Mouse (Mus musculus) limb, embryonic 11.5 days (tissue): Measurements from ENCODE around the gene Sema3f. TPM values are rescaled to one million over a fixed set of nuclear protein-coding genes. Genes with fewer than 3 reads are reported as not detected.

Experiments
- ATAC-seq: fragments of 200-750 bp; cut with Nextera tagmentation; 2 replicates; pipeline ENCODE4 v1.8.0; 2017; ENCODE audit warnings: low read depth; ENCODE audit not compliant: insufficient number of reproducible peaks, low FRiP score, low TSS enrichment
- DNase-seq: peaks from one replicate; pipeline ENCODE4 v3.0.0-alpha.2; 2015; ENCODE audit warnings: low spot score
- H3K27ac ChIP-seq: fragments of 300-500 bp; sonication (generic); replicated peaks from 2 replicates; pipeline ENCODE4 v1.5.1; 2014; ENCODE audit warnings: low read depth, mild to moderate bottlenecking, low read length
- H3K27me3 ChIP-seq: fragments of 300-500 bp; sonication (generic); 2 replicates; pipeline ENCODE4 v1.6.1; 2014; ENCODE audit warnings: mild to moderate bottlenecking, low read length, mixed read lengths; ENCODE audit not compliant: control insufficient read depth, insufficient read depth
- H3K36me3 ChIP-seq: fragments of 300-500 bp; sonication (generic); 2 replicates; pipeline ENCODE4 v1.6.1; 2014; ENCODE audit warnings: mild to moderate bottlenecking, low read length, moderate library complexity, mixed read lengths; ENCODE audit not compliant: control insufficient read depth, insufficient read depth
- H3K4me1 ChIP-seq: fragments of 300-500 bp; sonication (generic); 2 replicates; pipeline ENCODE4 v1.6.1; 2014; ENCODE audit warnings: low read length, mixed read lengths; ENCODE audit not compliant: control insufficient read depth, insufficient read depth
- H3K4me2 ChIP-seq: fragments of 300-500 bp; sonication (generic); 2 replicates; pipeline ENCODE4 v1.6.1; 2014; ENCODE audit warnings: low read depth, mild to moderate bottlenecking, moderate library complexity; ENCODE audit not compliant: severe bottlenecking
- H3K4me3 ChIP-seq: fragments of 300-500 bp; sonication (generic); 2 replicates; pipeline ENCODE4 v1.5.1; 2014; ENCODE audit warnings: low read depth, low read length
- H3K9ac ChIP-seq: fragments of 300-500 bp; sonication (generic); 2 replicates; pipeline ENCODE4 v1.6.1; 2014; ENCODE audit warnings: mild to moderate bottlenecking, low read length
- H3K9me3 ChIP-seq: fragments of 300-500 bp; sonication (generic); 2 replicates; pipeline ENCODE4 v1.6.1; 2016; ENCODE audit warnings: low read length; ENCODE audit not compliant: control insufficient read depth
- WGBS: fragments of 180-500 bp; shearing (Covaris S2); extraction: QIAGEN DNeasy Blood & Tissue Kit; methylation state at CpG from one replicate; pipeline ENCODE4 v1.1.7; 2014; 5-methylcytosine and 5-hydroxymethylcytosine counted together
- polyA plus RNA-seq: library from polyadenylated mRNA; unstranded; fragments of >200 nt; fragmentation: Nextera tagmentation; extraction: Ambion mirVana; gene quantifications from 2 replicates; pipeline ENCODE4 v1.2.1, GENCODE M21; 2014

Gene Sema3f
- polyA plus RNA-seq, 1 experiment from 2014 or later: 27.4 TPM

DNA sequence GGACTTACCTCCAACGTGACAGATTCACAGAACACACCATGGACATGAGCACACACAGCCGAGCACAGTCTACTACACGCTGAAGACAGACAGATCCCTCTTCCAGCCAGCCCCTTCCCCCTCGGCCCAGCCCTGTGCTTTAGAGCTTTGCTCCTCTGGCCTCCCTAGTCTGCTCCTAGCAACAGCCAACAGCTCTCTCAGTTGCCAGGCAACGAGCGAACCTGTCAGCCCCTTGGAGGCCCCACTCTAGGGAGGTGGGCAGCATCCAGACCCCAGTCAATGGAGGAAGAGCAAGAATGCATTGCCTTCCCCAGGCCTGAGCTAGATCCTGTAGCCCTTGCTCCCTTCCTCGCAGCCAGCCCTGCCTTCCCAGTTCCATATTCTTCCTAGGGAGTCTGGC, 73.2 kb downstream of the Sema3f start:
- 0 out of 2 replicates have a peak overlapping the region, but pooled peaks have one; percentile 17 for H3K4me2 ChIP-seq

DNA sequence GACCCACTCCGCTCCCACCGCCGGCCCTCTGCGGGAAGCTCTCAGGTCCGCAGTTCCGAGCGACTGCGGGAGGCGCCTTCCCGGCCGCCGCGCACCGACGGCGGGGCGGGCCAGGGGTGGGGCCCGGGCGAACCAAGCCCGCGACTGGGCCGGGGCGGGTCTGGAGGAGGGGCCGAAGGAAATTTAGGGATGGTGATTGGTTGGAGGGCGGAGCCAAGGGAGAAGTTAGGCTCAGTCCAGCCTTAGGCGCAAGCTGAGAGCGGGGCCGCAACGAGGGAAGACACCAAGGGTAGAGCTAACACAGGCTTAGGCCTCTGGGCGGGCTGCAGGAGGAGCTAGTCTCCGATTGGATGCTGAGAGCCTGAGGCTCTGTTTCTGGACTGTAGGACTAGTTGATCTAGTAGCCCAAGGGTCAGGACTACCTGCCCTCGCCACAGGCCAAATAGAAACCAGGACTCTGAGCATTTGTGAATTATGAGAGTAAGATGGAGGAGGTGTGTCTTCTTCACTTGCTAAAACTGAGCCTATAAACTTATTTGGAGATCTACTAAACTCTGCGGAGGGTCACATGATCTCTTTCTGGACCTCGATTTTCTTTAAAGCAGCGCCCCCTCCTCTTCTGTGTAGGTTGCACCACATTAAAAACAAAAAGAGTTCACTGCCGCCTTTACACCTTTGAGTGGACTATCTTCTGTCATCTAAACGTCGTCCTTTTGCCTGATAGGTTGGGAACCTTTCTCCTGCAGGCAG, 74.8 kb downstream of the Sema3f start, which contains the start of gene Gnai2:
Gene Gnai2, minus strand, starts transcription at position 89 of the 750 bp plus-strand sequence.
- DNase-seq: peak; percentile 94
- peaks cover 46% of the 10 kb centered on the region for H3K4me1 ChIP-seq

More for the DNA sequence above, 73.2 kb downstream of the Sema3f start:
- 31% methylated on average over 7 of the region's 7 CpGs for WGBS
- ATAC-seq (no peak), DNase-seq (peak; percentile 60)
- Histone ChIP-seq H3K27me3 (no peaks in the 10 kb centered on the region), H3K9me3 (no peaks in the 10 kb centered on the region), H3K27ac (0 out of 2 replicates have a peak overlapping the region, but pooled peaks have one; percentile 14), H3K4me3 (no peak overlapping the region), H3K4me1 (peaks cover 30% of the 10 kb centered on the region), H3K9ac (peak overlapping the region; percentile 34; the same call in 1 of the 2 replicates), H3K36me3 (0 out of 2 replicates have a peak, but pooled peaks cover 2% of the 10 kb centered on the region)

DNA sequence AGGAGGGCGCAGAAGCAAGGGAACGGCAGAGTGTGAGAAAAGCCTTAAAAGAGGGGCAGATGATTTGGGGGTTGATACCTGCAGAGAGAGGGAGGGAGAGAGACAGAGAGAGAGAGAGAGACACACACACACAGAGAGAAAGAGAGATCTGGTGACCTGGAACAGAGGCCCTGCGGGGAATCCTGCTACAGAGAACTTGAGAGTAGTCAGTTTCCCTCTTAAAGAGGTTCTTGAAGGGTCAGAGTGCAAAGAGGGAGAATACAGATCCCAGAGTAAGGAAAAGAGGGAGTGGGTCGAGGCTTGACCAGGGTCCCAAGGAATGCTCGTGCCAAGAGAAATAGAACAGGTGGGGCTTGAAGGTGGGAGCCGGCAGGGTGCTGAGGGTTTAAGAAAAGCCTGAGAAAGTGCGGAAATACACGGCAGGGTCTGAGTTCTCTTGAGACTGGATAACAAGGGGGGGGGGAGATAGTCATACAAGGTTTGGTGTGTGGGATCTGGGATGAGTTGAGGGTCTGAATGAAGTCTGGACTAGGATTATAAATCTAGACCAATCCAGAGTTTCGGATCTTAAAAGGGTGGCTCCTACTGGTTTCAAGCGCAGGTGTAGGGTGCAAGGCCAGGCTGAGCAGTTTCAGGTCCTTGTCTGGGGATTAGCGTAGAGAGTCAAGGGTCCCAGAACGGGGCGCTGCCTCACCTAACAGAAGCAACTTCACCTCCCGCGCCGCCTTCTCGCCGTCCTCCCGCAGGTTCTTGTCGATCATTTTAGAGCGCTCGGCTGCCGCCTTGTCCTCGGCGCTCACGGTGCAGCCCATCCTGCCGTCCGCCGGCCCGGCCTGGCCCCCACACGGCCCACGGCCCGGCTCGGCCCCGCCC, 75.6 kb downstream of the Sema3f start:
- Histone ChIP-seq H3K4me3 (peak overlapping the region; percentile 89), H3K4me1 (peaks cover 54% of the 10 kb centered on the region), H3K4me2 (peak overlapping the region; percentile 100), H3K36me3 (peaks cover 5% of the 10 kb centered on the region; the same call in 1 of the 2 replicates), H3K27me3 (no peaks in the 10 kb centered on the region), H3K9me3 (no peaks in the 10 kb centered on the region), H3K9ac (peak overlapping the region; percentile 93), H3K27ac (peak overlapping the region; percentile 84)
- ATAC-seq: no peak
- WGBS: 1% methylated on average over 35 of the region's 35 CpGs
- no peak for DNase-seq

More for the DNA sequence above, 74.8 kb downstream of the Sema3f start, which contains the start of gene Gnai2:
- H3K9me3 ChIP-seq: no peaks in the 10 kb centered on the region
- WGBS: 2% methylated on average over 38 of the region's 38 CpGs
- no peaks in the 10 kb centered on the region for H3K27me3 ChIP-seq
- ATAC-seq: peak; percentile 94
- H3K27ac ChIP-seq: peak within 1 kb of the TSS; percentile 84
- peak within 1 kb of the TSS; percentile 93 for H3K9ac ChIP-seq
- H3K36me3 ChIP-seq: peaks cover 5% of the 10 kb centered on the region; the same call in 1 of the 2 replicates
- peak within 1 kb of the TSS; percentile 89 for H3K4me3 ChIP-seq
- H3K4me2 ChIP-seq: peak within 1 kb of the TSS; percentile 100

DNA sequence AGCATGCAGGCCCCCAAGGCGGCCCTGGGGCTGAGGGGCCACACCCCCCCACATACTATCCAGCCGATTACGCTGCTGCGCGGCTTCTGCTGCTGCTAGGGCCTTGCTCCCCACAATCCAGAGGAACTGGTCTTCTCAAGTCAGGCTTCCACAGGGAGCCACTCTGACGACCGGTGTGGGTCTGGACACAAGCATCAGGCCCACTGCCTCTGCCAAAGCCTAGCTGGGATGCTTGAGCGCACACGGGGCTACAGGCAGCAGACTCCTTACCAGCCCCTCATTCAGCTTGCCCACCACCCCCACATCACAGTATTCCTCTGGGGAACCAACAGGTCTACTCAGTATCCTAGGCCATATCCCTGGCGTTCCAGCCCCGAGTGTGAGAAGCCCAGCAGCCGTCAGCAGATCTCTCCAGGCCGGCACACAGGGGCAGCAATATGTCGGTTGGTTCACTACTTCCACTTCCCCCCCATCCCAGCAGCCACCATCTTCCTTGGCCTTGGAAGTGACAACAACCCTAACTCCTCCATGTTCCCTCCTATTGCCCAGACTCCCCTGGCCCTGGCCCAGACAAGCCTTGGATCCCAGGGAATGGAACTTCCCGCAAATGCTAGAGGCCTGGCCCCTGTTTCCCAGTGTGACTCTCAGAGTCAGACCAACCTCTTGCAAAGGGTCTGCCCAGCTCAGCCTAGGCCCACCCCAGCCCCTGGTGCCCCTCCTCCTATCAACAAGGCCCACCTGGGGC, 76.4 kb downstream of the Sema3f start:
- ATAC-seq: no peak
- no peaks in the 10 kb centered on the region for H3K27me3 ChIP-seq
- H3K4me3 ChIP-seq: peak overlapping the region; percentile 89
- peak; percentile 57 for DNase-seq
- H3K36me3 ChIP-seq: peaks cover 5% of the 10 kb centered on the region; the same call in 1 of the 2 replicates
- no peaks in the 10 kb centered on the region for H3K9me3 ChIP-seq
- H3K4me1 ChIP-seq: peaks cover 62% of the 10 kb centered on the region
- H3K9ac ChIP-seq: peak overlapping the region; percentile 93
- H3K27ac ChIP-seq: peak overlapping the region; percentile 84
- 3% methylated on average over 15 of the region's 15 CpGs for WGBS
- H3K4me2 ChIP-seq: peak overlapping the region; percentile 100

DNA sequence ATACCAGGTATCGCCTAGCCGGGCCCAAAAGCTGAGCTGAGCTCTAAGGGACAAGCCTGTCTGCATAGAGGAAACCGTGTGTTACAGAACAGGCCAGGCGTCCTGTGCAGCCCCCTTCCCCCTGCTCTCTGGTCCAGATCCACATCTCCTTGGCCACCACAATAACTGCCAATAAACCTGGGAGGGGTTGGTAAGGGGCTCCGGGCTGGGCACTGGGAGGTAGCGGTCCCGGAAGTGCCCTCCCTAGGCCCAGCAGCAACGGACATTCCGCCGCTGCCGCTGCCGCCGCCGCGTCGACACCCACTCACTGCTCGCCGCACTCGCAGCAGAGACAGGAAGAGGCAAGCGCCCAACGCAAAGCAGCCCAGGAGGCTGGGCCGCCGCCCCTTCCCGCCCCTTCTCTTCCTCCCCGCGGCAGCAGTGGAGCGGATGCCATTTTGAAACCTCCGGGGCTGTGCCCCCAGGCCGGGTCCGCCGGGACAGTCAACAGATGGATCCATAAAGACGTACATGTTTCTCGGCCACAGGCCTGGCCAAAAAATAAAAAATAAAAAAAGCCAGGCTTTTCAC, 77.1 kb downstream of the Sema3f start:
- DNase-seq (peak; percentile 80), ATAC-seq (0 out of 2 replicates have a peak, but pooled peaks have one; percentile 12)
- Histone ChIP-seq H3K9me3 (no peaks in the 10 kb centered on the region), H3K4me2 (peak overlapping the region; percentile 100), H3K27ac (peak overlapping the region; percentile 84), H3K9ac (peak overlapping the region; percentile 93), H3K4me1 (peaks cover 68% of the 10 kb centered on the region), H3K4me3 (peak overlapping the region; percentile 89), H3K36me3 (peaks cover 7% of the 10 kb centered on the region; the same call in 1 of the 2 replicates), H3K27me3 (no peaks in the 10 kb centered on the region)
- WGBS: 1% methylated on average over 33 of the region's 33 CpGs

DNA sequence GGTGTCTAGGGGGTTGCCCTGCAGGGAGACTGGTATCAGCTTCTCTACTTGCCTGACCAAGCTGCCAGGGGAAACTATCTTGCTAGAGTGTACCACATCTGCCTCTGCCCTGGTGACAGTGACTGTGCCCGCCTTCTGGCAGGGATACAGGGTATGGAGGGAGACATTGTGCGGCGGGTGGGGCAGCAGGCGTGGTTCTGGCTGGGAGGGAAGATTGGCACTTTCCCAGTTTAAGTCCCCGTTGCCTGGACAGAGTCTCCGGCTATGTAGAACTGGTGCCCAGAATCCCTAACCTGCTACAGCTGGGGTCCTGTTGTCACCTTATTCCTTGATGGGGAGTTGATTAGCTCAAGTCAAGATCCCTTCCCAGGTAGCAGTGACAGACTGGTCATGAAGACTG, 77.8 kb downstream of the Sema3f start:
- H3K4me1 ChIP-seq: peaks cover 73% of the 10 kb centered on the region
- ATAC-seq: no peak

DNA sequence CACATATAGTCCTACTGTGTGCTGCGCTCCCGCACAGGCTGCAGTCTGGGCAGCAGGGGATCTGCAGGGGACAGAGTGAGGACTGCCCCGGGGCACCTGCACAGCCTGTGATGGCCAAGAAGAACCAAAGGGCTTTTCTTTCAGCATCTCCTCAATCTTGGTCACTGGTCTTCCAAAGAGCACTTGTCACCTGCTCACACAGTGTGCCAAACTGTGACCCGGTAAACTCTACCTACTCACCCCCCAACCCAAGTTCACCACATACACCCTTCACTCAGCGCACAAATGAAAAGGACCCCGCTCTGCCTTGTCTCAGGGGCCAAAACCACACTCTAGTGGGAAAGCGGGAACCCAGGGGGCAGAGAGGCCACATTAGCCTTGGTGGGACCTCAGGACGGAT, 78.4 kb downstream of the Sema3f start:
- H3K4me1 ChIP-seq: peaks cover 73% of the 10 kb centered on the region
- H3K4me3 ChIP-seq: no peak overlapping the region
- 89% methylated on average over 8 of the region's 8 CpGs for WGBS
- H3K9me3 ChIP-seq: no peaks in the 10 kb centered on the region; the same call in 1 of the 2 replicates
- peak overlapping the region; percentile 34; the same call in 1 of the 2 replicates for H3K9ac ChIP-seq
- peak overlapping the region; percentile 45; the same call in 1 of the 2 replicates for H3K27ac ChIP-seq
- H3K4me2 ChIP-seq: no peak overlapping the region; the same call in 1 of the 2 replicates
- ATAC-seq: no peak
- no peak for DNase-seq
- H3K36me3 ChIP-seq: peaks cover 7% of the 10 kb centered on the region; the same call in 1 of the 2 replicates
- no peaks in the 10 kb centered on the region for H3K27me3 ChIP-seq

More for the DNA sequence above, 77.8 kb downstream of the Sema3f start:
- peak overlapping the region; percentile 89 for H3K4me3 ChIP-seq
- peaks cover 7% of the 10 kb centered on the region; the same call in 1 of the 2 replicates for H3K36me3 ChIP-seq
- peak overlapping the region; percentile 84 for H3K27ac ChIP-seq
- 82% methylated on average over 6 of the region's 6 CpGs for WGBS
- no peak for DNase-seq
- H3K9me3 ChIP-seq: no peaks in the 10 kb centered on the region
- H3K27me3 ChIP-seq: no peaks in the 10 kb centered on the region
- peak overlapping the region; percentile 100 for H3K4me2 ChIP-seq
- peak overlapping the region; percentile 93; the same call in 1 of the 2 replicates for H3K9ac ChIP-seq
